Mouse (Mus musculus): ENCODE measurements around the gene Odc1. TPM values are rescaled to one million over a fixed set of nuclear protein-coding genes. Genes with fewer than 3 reads are reported as not detected.
A peak's percentile ranks its signal among the peaks of the same experiment; 100 is the strongest.

Gene Odc1
- polyA plus RNA-seq, 1 experiment: 653 TPM

GRCm38 (mm10) chr12:17574591-17574990 is 30.0 kb downstream of the Odc1 start:
- no peaks in the 10 kb centered on the region for H3K36me3 ChIP-seq (ENCODE audit: control insufficient read depth, insufficient read depth, low read length, poor library complexity, severe bottlenecking)
- H3K27ac ChIP-seq (ENCODE audit: insufficient read depth, low read length): no peak overlapping the region
- H3K27me3 ChIP-seq (ENCODE audit: control insufficient read depth, insufficient read depth, low read length, poor library complexity, severe bottlenecking): no peaks in the 10 kb centered on the region
- H3K4me1 ChIP-seq (ENCODE audit: control insufficient read depth, insufficient read depth, low read length): peaks cover 16% of the 10 kb centered on the region
- no peaks in the 10 kb centered on the region for H3K9me3 ChIP-seq (replicated peaks; ENCODE audit: control insufficient read depth, insufficient read depth, low read length, poor library complexity, severe bottlenecking)
- no peak overlapping the region for H3K9ac ChIP-seq (ENCODE audit: low read depth, poor library complexity, severe bottlenecking)
- no peak for TF ChIP-seq EP300 (IDR thresholded peaks at IDR 0.05; ENCODE audit: insufficient read depth, low read depth, low read length)
- TF ChIP-seq POLR2A (IDR thresholded peaks at IDR 0.05; ENCODE audit: insufficient read depth, low read length): no peak
- no peak for TF ChIP-seq CTCF (IDR thresholded peaks at IDR 0.05; ENCODE audit: low read depth, low read length)
- no peak overlapping the region for H3K4me3 ChIP-seq (ENCODE audit: low read depth, low read length)

GRCm38 (mm10) chr12:17575156-17575910 is 30.7 kb downstream of the Odc1 start:
- Histone ChIP-seq H3K9me3 (replicated peaks; ENCODE audit: control insufficient read depth, insufficient read depth, low read length, poor library complexity, severe bottlenecking) (no peaks in the 10 kb centered on the region), H3K36me3 (ENCODE audit: control insufficient read depth, insufficient read depth, low read length, poor library complexity, severe bottlenecking) (no peaks in the 10 kb centered on the region), H3K4me3 (ENCODE audit: low read depth, low read length) (no peak overlapping the region), H3K27ac (ENCODE audit: insufficient read depth, low read length) (no peak overlapping the region), H3K4me1 (ENCODE audit: control insufficient read depth, insufficient read depth, low read length) (peaks cover 19% of the 10 kb centered on the region), H3K27me3 (ENCODE audit: control insufficient read depth, insufficient read depth, low read length, poor library complexity, severe bottlenecking) (no peaks in the 10 kb centered on the region), H3K9ac (ENCODE audit: low read depth, poor library complexity, severe bottlenecking) (no peak overlapping the region)
- TF ChIP-seq CTCF (IDR thresholded peaks at IDR 0.05; ENCODE audit: low read depth, low read length): no peak
- TF ChIP-seq POLR2A (IDR thresholded peaks at IDR 0.05; ENCODE audit: insufficient read depth, low read length): no peak
- TF ChIP-seq EP300 (IDR thresholded peaks at IDR 0.05; ENCODE audit: insufficient read depth, low read depth, low read length): no peak

DNA sequence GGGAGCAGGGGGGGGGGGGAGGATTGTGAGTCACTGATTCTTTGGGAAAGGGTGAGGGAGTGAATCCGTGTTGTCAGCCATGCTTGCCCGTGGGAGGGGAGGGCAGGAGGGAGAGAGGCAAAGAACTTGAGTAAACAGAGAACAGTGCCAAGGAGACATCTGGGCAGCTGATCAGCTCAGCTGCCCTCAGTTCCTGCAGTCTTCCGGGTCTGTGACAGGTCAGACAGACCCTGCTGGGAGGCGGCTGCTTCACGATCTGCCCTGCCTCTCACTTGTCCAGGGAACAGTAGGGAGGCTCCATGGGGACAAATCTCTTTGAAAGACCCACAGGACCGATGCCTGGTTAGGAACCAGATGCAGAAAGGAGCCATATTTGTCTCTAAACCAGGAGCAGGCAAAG is 31.4 kb downstream of the Odc1 start:
- Histone ChIP-seq H3K36me3 (ENCODE audit: control insufficient read depth, insufficient read depth, low read length, poor library complexity, severe bottlenecking) (no peaks in the 10 kb centered on the region), H3K9ac (ENCODE audit: low read depth, poor library complexity, severe bottlenecking) (no peak overlapping the region), H3K27me3 (ENCODE audit: control insufficient read depth, insufficient read depth, low read length, poor library complexity, severe bottlenecking) (no peaks in the 10 kb centered on the region), H3K9me3 (replicated peaks; ENCODE audit: control insufficient read depth, insufficient read depth, low read length, poor library complexity, severe bottlenecking) (no peaks in the 10 kb centered on the region), H3K27ac (ENCODE audit: insufficient read depth, low read length) (no peak overlapping the region), H3K4me1 (ENCODE audit: control insufficient read depth, insufficient read depth, low read length) (peaks cover 19% of the 10 kb centered on the region), H3K4me3 (ENCODE audit: low read depth, low read length) (no peak overlapping the region)
- 0 out of 2 replicates have a peak, but pooled peaks have one; percentile 26 for TF ChIP-seq EP300 (IDR thresholded peaks at IDR 0.05; ENCODE audit: insufficient read depth, low read depth, low read length)
- no peak for TF ChIP-seq POLR2A (IDR thresholded peaks at IDR 0.05; ENCODE audit: insufficient read depth, low read length)
- TF ChIP-seq CTCF (IDR thresholded peaks at IDR 0.05; ENCODE audit: low read depth, low read length): no peak

DNA sequence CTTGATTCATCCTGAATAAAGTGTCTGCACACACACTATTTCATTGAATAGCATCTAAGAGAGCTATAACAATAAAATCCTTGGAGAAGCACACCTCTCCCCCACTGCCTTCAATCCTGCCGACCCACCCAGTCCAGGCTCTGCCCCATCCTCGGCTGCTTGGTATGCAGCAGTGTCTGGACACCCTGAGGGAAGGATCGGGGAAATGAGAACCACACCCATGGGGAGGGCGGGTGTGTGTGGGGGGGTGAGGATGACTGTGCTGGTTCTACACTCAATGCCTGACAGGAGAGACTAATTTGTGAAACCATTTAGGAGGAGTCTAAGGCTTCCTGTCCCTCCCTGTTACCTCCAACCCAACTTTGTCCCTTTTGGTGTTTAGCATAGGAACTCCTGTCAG is 34.0 kb downstream of the Odc1 start:
- peaks cover 19% of the 10 kb centered on the region for H3K4me1 ChIP-seq (ENCODE audit: control insufficient read depth, insufficient read depth, low read length)
- TF ChIP-seq EP300 (IDR thresholded peaks at IDR 0.05; ENCODE audit: insufficient read depth, low read depth, low read length) (peak; percentile 94), POLR2A (IDR thresholded peaks at IDR 0.05; ENCODE audit: insufficient read depth, low read length) (no peak)

DNA sequence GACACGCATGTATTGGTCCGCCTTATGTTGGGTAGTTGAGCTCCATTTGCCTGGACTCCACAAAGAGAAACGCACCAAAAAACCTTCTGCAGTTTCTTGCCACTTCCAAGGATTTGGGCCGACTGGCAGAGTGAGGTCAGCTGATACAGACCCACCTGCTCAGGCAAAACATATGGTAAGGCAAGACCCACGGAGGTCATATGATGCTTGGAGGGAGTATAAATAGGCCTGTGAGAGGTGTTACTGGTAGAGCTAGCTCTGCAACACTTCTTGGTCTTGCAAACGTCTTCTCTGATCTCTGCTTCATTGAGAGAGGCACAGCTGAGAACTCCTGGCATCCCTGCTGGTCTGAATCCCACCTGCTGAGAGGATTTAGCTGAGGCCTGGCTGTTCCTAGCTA is 36.4 kb downstream of the Odc1 start:
- Histone ChIP-seq H3K36me3 (ENCODE audit: control insufficient read depth, insufficient read depth, low read length, poor library complexity, severe bottlenecking) (no peaks in the 10 kb centered on the region), H3K4me3 (ENCODE audit: low read depth, low read length) (no peak overlapping the region), H3K27me3 (ENCODE audit: control insufficient read depth, insufficient read depth, low read length, poor library complexity, severe bottlenecking) (no peaks in the 10 kb centered on the region), H3K4me1 (ENCODE audit: control insufficient read depth, insufficient read depth, low read length) (peaks cover 19% of the 10 kb centered on the region), H3K9ac (ENCODE audit: low read depth, poor library complexity, severe bottlenecking) (no peak overlapping the region), H3K9me3 (replicated peaks; ENCODE audit: control insufficient read depth, insufficient read depth, low read length, poor library complexity, severe bottlenecking) (no peaks in the 10 kb centered on the region), H3K27ac (ENCODE audit: insufficient read depth, low read length) (no peak overlapping the region)
- TF ChIP-seq CTCF (IDR thresholded peaks at IDR 0.05; ENCODE audit: low read depth, low read length): no peak

More for the DNA sequence above, 34.0 kb downstream of the Odc1 start:
- Histone ChIP-seq H3K9me3 (replicated peaks; ENCODE audit: control insufficient read depth, insufficient read depth, low read length, poor library complexity, severe bottlenecking) (no peaks in the 10 kb centered on the region), H3K27ac (ENCODE audit: insufficient read depth, low read length) (no peak overlapping the region), H3K36me3 (ENCODE audit: control insufficient read depth, insufficient read depth, low read length, poor library complexity, severe bottlenecking) (no peaks in the 10 kb centered on the region), H3K27me3 (ENCODE audit: control insufficient read depth, insufficient read depth, low read length, poor library complexity, severe bottlenecking) (no peaks in the 10 kb centered on the region), H3K9ac (ENCODE audit: low read depth, poor library complexity, severe bottlenecking) (no peak overlapping the region), H3K4me3 (ENCODE audit: low read depth, low read length) (no peak overlapping the region)

- H3K27me3 ChIP-seq (ENCODE audit: control insufficient read depth, insufficient read depth, low read length, poor library complexity, severe bottlenecking): no peaks in the 10 kb centered on the region
- TF ChIP-seq POLR2A (IDR thresholded peaks at IDR 0.05; ENCODE audit: insufficient read depth, low read length): no peak
- no peak for TF ChIP-seq EP300 (IDR thresholded peaks at IDR 0.05; ENCODE audit: insufficient read depth, low read depth, low read length)
- TF ChIP-seq CTCF (IDR thresholded peaks at IDR 0.05; ENCODE audit: low read depth, low read length): no peak
Measured at GRCm38 (mm10) chr12:17582406-17582805, 37.8 kb downstream of the Odc1 start.

More at GRCm38 (mm10) chr12:17582406-17582805, 37.8 kb downstream of the Odc1 start:
- no peak overlapping the region for H3K9ac ChIP-seq (ENCODE audit: low read depth, poor library complexity, severe bottlenecking)
- peaks cover 16% of the 10 kb centered on the region for H3K4me1 ChIP-seq (ENCODE audit: control insufficient read depth, insufficient read depth, low read length)
- no peaks in the 10 kb centered on the region for H3K9me3 ChIP-seq (replicated peaks; ENCODE audit: control insufficient read depth, insufficient read depth, low read length, poor library complexity, severe bottlenecking)
- no peak overlapping the region for H3K27ac ChIP-seq (ENCODE audit: insufficient read depth, low read length)
- no peaks in the 10 kb centered on the region for H3K36me3 ChIP-seq (ENCODE audit: control insufficient read depth, insufficient read depth, low read length, poor library complexity, severe bottlenecking)
- H3K4me3 ChIP-seq (ENCODE audit: low read depth, low read length): no peak overlapping the region
